15 mouse cellular contexts compared by ENCODE assay signal in the genomic region with DNA sequence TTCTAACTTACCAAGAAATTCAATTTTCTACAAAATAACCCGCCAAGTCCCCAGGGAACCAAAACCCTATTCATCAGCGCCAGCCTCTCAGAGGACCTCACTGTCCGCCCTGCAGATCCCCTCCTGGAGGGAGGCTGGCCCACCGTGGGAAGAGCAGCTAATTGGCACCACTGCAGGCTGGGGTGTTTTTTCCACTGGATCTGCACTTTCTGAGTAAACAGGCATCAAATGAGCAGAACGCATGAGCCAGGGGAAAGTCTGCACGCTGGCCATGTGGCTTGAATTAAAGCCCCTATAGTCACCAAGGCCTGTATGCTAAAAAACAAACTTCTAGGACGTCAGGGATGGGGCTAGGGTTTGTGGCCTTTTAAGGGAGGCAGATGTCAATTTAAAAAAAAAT.
DNase-seq lines count a peak whose midpoint lies in the region; ATAC-seq and TF ChIP-seq lines count a peak whose summit lies in the region.
"Had no signal": no experiment of that assay in that cellular context is flagged by ENCODE, and none has a peak within 500 bp of the region (broad histone marks: within the 10 kb centered on the region; RNA-seq: fewer than 3 reads in every experiment).

No protein-coding gene starts in this region.

- H3K36me3 ChIP-seq in forebrain, postnatal 0 days (ENCODE audit: insufficient read depth): no peaks in the 10 kb centered on the region
- no peaks in the 10 kb centered on the region for H3K36me3 ChIP-seq in limb, embryonic 14.5 days (ENCODE audit: control insufficient read depth, insufficient read depth, low read length)

- DNase-seq in embryo, embryonic 10 days (ENCODE audit: low spot score): peak; percentile 37
- no peak for DNase-seq in embryo, embryonic 9.5 days (ENCODE audit: extremely low spot score)
- no peak for DNase-seq in forebrain, postnatal 0 days
- peak; percentile 70 for DNase-seq in limb, embryonic 14.5 days (ENCODE audit: low spot score)
- DNase-seq in retina, embryonic 14.5 days (ENCODE audit: low spot score): peak; percentile 25
- DNase-seq in left cerebral cortex, postnatal 10 days (ENCODE audit: extremely low spot score in 1 of 2, low spot score in 2 of 2): no peak
- DNase-seq in urinary bladder, postnatal 36 days (ENCODE audit: low spot score in 2 of 2): no peak
- DNase-seq: cerebellum, postnatal 36 days; gastrocnemius, adult 2 months; kidney, adult 8-10 months; liver, postnatal 0 days; right cerebral cortex, postnatal 14 days had no signal

- no peak for ATAC-seq in forebrain, postnatal 0 days
- ATAC-seq in limb, embryonic 14.5 days (ENCODE audit: low FRiP score, low read depth): 0 out of 2 replicates have a peak, but pooled peaks have one; percentile 21
- ATAC-seq in erythroblast, adult 5-6 weeks (replicated peaks; ENCODE audit: low FRiP score, poor library complexity, severe bottlenecking): no peak
- ATAC-seq: activated CD4-positive, CD25-positive, alpha-beta regulatory T cell, adult 4 months; liver, postnatal 0 days had no signal

- no peak for TF ChIP-seq POLR2A in limb, embryonic 14.5 days (IDR thresholded peaks at IDR 0.05; ENCODE audit: borderline replicate concordance, extremely low read depth, insufficient read depth, insufficient read length)

- H3K27ac ChIP-seq in forebrain, postnatal 0 days (ENCODE audit: low read depth, low read length): 0 out of 2 replicates have a peak overlapping the region, but pooled peaks have one; percentile 79
- H3K27ac ChIP-seq in limb, embryonic 14.5 days (replicated peaks; ENCODE audit: low read depth, low read length): peak overlapping the region; percentile 63
- H3K27ac ChIP-seq: gastrocnemius, adult 2 months; stomach, postnatal 0 days had no signal

- intact Hi-C loops in left cerebral cortex, postnatal 10 days (cut with DNase I): loop anchor here (10.0 kb wide), 1 partner anchor 438 kb away; no protein-coding TSS in a partner anchor

- no peak overlapping the region for H3K4me3 ChIP-seq in forebrain, postnatal 0 days (ENCODE audit: low read depth, low read length)
- no peak overlapping the region for H3K4me3 ChIP-seq in limb, embryonic 14.5 days (replicated peaks; ENCODE audit: low read length)
- H3K4me3 ChIP-seq: gastrocnemius, adult 2 months had no signal

- WGBS in forebrain, postnatal 0 days: 24% methylated on average over 7 of the region's 7 CpGs
- 22% methylated on average over 7 of the region's 7 CpGs for WGBS in limb, embryonic 14.5 days

- H3K9me3 ChIP-seq in forebrain, postnatal 0 days (ENCODE audit: low read length): no peaks in the 10 kb centered on the region
- no peaks in the 10 kb centered on the region for H3K9me3 ChIP-seq in limb, embryonic 14.5 days (ENCODE audit: control insufficient read depth, low read length)

- no peak overlapping the region for H3K4me2 ChIP-seq in forebrain, postnatal 0 days (ENCODE audit: low read depth)
- no peak overlapping the region for H3K4me2 ChIP-seq in limb, embryonic 14.5 days (replicated peaks; ENCODE audit: low read depth, low read length, severe bottlenecking)

- H3K27me3 ChIP-seq in forebrain, postnatal 0 days (ENCODE audit: insufficient read depth, low read length): no peaks in the 10 kb centered on the region
- H3K27me3 ChIP-seq in limb, embryonic 14.5 days (ENCODE audit: control insufficient read depth, insufficient read depth, low read length): no peaks in the 10 kb centered on the region

- TF ChIP-seq CTCF in forebrain, postnatal 0 days (IDR thresholded peaks at IDR 0.05; ENCODE audit: low read depth): no peak

- no peak overlapping the region for H3K9ac ChIP-seq in forebrain, postnatal 0 days
- no peak overlapping the region for H3K9ac ChIP-seq in limb, embryonic 14.5 days (ENCODE audit: low read depth, low read length, severe bottlenecking)
- H3K9ac ChIP-seq: liver, postnatal 0 days had no signal

- H3K4me1 ChIP-seq in forebrain, postnatal 0 days (ENCODE audit: insufficient read depth): peaks cover 25% of the 10 kb centered on the region
- peaks cover 44% of the 10 kb centered on the region for H3K4me1 ChIP-seq in limb, embryonic 14.5 days (ENCODE audit: control insufficient read depth, insufficient read depth, low read length)

Comparison
In these comparisons a context has a peak if more than half of its experiments do, and no peak if none do; other contexts are left out.
1. DNase-seq: peak in embryo, embryonic 10 days (single experiment), limb, embryonic 14.5 days (single experiment) and retina, embryonic 14.5 days (single experiment); none in embryo, embryonic 9.5 days (single experiment), forebrain, postnatal 0 days (single experiment), left cerebral cortex, postnatal 10 days (0 of 2) and urinary bladder, postnatal 36 days (0 of 2).